Mouse (Mus musculus): Measurements from ENCODE around the gene Mterf2. TPM values are rescaled to one million over a fixed set of nuclear protein-coding genes. Genes with fewer than 3 reads are reported as not detected.

The Mterf2 gene
- 11.2 TPM in 1 of 2 replicates, not detected in the other for total RNA-seq (2015; ENCODE audit: low replicate concordance)
- total RNA-seq (2017; ENCODE audit: low replicate concordance) = 4.2 TPM in 1 of 2 replicates, not detected in the other

- peak; percentile 99 for ATAC-seq (replicated peaks; ENCODE audit: low FRiP score, poor library complexity, severe bottlenecking)
Measured at GRCm38 (mm10) chr10:85127395-85128287, at the start of gene Mterf2. Gene Mterf2 (minus strand): TSS chr10:85128027.

GRCm38 (mm10) chr10:85176640-85177039 lies 48.8 kb upstream of the Mterf2 start:
- no peak for ATAC-seq (replicated peaks; ENCODE audit: low FRiP score, poor library complexity, severe bottlenecking)

GRCm38 (mm10) chr10:85165306-85165705 lies 37.5 kb upstream of the Mterf2 start:
- no peak for ATAC-seq (replicated peaks; ENCODE audit: low FRiP score, poor library complexity, severe bottlenecking)

- ATAC-seq (replicated peaks; ENCODE audit: low FRiP score, poor library complexity, severe bottlenecking) = no peak
Measured at GRCm38 (mm10) chr10:85164791-85165190, 37.0 kb upstream of the Mterf2 start.

GRCm38 (mm10) chr10:85161745-85162351 lies 34.0 kb upstream of the Mterf2 start:
- no peak for ATAC-seq (replicated peaks; ENCODE audit: low FRiP score, poor library complexity, severe bottlenecking)

- ATAC-seq (replicated peaks; ENCODE audit: low FRiP score, poor library complexity, severe bottlenecking) = no peak
Measured at GRCm38 (mm10) chr10:85159989-85160619, 32.3 kb upstream of the Mterf2 start.

GRCm38 (mm10) chr10:85157451-85157850 lies 29.6 kb upstream of the Mterf2 start:
- ATAC-seq (replicated peaks; ENCODE audit: low FRiP score, poor library complexity, severe bottlenecking) = no peak

- ATAC-seq (replicated peaks; ENCODE audit: low FRiP score, poor library complexity, severe bottlenecking) = no peak
Measured at GRCm38 (mm10) chr10:85154195-85154594, 26.4 kb upstream of the Mterf2 start.

GRCm38 (mm10) chr10:85149226-85149625 lies 21.4 kb upstream of the Mterf2 start:
- ATAC-seq (replicated peaks; ENCODE audit: low FRiP score, poor library complexity, severe bottlenecking) = no peak

GRCm38 (mm10) chr10:85146282-85146681 lies 18.5 kb upstream of the Mterf2 start:
- no peak for ATAC-seq (replicated peaks; ENCODE audit: low FRiP score, poor library complexity, severe bottlenecking)

- no peak for ATAC-seq (replicated peaks; ENCODE audit: low FRiP score, poor library complexity, severe bottlenecking)
Measured at GRCm38 (mm10) chr10:85141465-85141864, 13.6 kb upstream of the Mterf2 start.

GRCm38 (mm10) chr10:85136573-85136972 lies 8.7 kb upstream of the Mterf2 start:
- ATAC-seq (replicated peaks; ENCODE audit: low FRiP score, poor library complexity, severe bottlenecking) = no peak

GRCm38 (mm10) chr10:85128453-85128852 lies 626 bp upstream of the Mterf2 start:
- ATAC-seq (replicated peaks; ENCODE audit: low FRiP score, poor library complexity, severe bottlenecking) = no peak

GRCm38 (mm10) chr10:85125184-85125583 lies 2.6 kb downstream of the Mterf2 start:
- no peak for ATAC-seq (replicated peaks; ENCODE audit: low FRiP score, poor library complexity, severe bottlenecking)

GRCm38 (mm10) chr10:85114409-85114808 lies 13.4 kb downstream of the Mterf2 start:
- ATAC-seq (replicated peaks; ENCODE audit: low FRiP score, poor library complexity, severe bottlenecking) = no peak

GRCm38 (mm10) chr10:85103085-85103885 lies 24.5 kb downstream of the Mterf2 start:
- 0 out of 2 replicates have a peak, but pooled peaks have one; percentile 4 for ATAC-seq (replicated peaks; ENCODE audit: low FRiP score, poor library complexity, severe bottlenecking)

GRCm38 (mm10) chr10:85102247-85103084 lies 25.4 kb downstream of the Mterf2 start, which contains the start of the genes Fhl4 and Tmem263:
Gene Fhl4 (minus strand): TSS chr10:85102495.
Gene Tmem263 (plus strand): TSS chr10:85102627.
- peak; percentile 79 for ATAC-seq (replicated peaks; ENCODE audit: low FRiP score, poor library complexity, severe bottlenecking)

- peak; percentile 36 for ATAC-seq (replicated peaks; ENCODE audit: low FRiP score, poor library complexity, severe bottlenecking)
Measured at GRCm38 (mm10) chr10:85101841-85102240, 26.0 kb downstream of the Mterf2 start.
